Mouse (Mus musculus) layer of hippocampus, postnatal 25 days (tissue): ENCODE results near the gene Stard10. TPM values are rescaled to one million over a fixed set of nuclear protein-coding genes. Genes with fewer than 3 reads are reported as not detected.

Experiments used
- DNase-seq, 2 experiments: peaks; one replicate each; pipeline ENCODE4 v3.0.0; 2022; ENCODE audit warnings: mixed read lengths in 2 of 2, low spot score in 1 of 2; ENCODE audit errors: extremely low spot score in 1 of 2
- total RNA-seq, 2 experiments: library from RNA; stranded (reverse); gene quantifications; 2 replicates each; pipeline ENCODE4 v1.2.3; 2021

The Stard10 gene
- total RNA-seq, 2 experiments from 2014 or later, result 22.4 to 23.0 TPM

GRCm38 (mm10) chr7:101329606-101330005 is 12.7 kb downstream of the Stard10 start:
- DNase-seq, result no peak

DNA sequence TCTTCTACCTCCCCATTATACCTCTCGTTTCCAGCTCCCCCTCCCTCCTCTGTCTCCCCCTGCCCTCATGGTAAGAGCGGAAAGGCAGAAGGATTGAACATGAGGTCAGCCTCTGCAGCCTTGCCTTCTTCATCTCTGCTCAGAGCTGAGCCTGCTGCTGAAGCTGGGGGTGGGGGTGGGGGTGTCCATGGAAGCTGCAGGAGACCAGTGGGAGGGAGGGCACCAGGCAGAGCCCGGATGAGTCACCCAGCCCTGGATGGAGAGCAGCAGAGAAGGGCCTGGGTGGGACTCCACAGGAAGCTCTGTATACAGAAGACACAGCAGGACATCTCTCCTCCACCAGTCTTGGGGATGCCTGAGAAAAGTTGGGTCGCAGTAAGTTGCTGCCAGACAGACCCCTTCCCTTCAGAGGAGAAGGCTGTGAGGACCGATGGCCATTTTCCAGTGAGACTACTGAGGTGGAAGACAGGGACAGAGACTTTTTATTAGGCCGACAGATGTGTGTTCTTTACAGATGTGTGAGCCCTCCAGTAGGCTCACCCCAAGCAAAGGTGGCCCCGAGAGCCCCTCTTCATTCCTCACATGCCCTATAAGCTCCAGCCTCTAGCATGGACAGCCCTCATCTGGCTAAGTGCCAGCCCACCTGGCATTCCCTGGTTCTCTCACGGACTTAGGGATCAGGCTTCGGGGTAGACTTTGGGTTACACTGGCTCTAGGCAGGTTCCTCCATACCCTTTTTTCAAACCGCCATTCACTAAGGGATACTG is 13.4 kb downstream of the Stard10 start:
- DNase-seq, result no peak

GRCm38 (mm10) chr7:101330841-101331173 is 13.9 kb downstream of the Stard10 start:
- no peak for DNase-seq

GRCm38 (mm10) chr7:101332045-101332831 is 15.4 kb downstream of the Stard10 start:
- DNase-seq, result no peak

- no peak for DNase-seq
Measured at GRCm38 (mm10) chr7:101335228-101335627, 18.3 kb downstream of the Stard10 start.

GRCm38 (mm10) chr7:101336686-101337085 is 19.8 kb downstream of the Stard10 start:
- DNase-seq, result no peak

GRCm38 (mm10) chr7:101337401-101337800 is 20.5 kb downstream of the Stard10 start:
- no peak for DNase-seq

DNA sequence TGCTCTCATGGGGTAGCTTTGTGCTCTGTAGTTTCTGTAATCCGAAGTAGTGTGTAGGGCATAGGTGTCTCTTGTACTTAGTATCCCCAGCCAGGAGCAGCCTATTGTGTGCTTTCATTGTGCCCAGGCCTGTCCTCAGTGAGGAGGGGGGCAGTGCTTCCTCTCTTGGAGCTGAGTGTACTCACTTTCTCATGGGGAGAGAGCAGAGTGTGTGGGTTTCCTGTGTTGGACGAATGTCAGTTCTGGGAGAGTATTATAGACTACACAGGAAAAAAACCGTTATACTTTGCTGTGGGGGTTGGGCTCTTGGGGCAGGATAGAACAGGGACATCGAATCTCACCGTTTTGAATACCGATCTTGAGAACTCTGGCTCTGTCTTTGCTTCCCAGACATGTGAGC is 24.5 kb downstream of the Stard10 start:
- no peak for DNase-seq

GRCm38 (mm10) chr7:101343135-101343534 is 26.2 kb downstream of the Stard10 start:
- DNase-seq, result no peak

GRCm38 (mm10) chr7:101344892-101345291 is 28.0 kb downstream of the Stard10 start:
- no peak for DNase-seq

- no peak for DNase-seq
Measured at GRCm38 (mm10) chr7:101346991-101347390, 30.1 kb downstream of the Stard10 start.

DNA sequence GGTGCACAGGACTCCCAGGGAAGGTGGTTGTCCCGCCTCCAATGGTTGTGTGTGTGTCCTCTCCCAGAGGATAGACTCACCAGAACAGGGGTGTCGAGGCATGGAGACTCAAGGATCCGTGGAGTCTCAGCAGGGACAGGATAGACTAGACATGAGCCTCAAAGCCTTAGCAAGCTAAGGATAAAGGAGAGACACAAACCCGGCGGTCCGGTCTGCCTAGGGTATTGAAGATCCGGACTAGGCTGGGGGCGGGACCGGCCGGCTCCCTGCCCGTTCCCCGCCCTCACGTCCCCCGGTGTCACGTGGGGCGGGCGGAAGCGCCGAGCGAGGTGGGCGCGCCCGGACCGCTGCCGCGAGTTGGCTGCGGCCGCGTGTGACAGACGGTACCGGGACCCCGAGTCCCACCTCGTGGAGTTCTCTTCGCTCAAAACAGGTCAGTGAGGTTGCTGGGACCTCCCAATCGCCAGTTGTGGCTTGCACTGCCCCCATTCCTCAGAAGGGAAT is 30.9 kb downstream of the Stard10 start, which contains the start of gene Arap1:
Gene Arap1, plus strand, starts transcription at position 301 of the 504 bp plus-strand sequence.
- no peak for DNase-seq

DNA sequence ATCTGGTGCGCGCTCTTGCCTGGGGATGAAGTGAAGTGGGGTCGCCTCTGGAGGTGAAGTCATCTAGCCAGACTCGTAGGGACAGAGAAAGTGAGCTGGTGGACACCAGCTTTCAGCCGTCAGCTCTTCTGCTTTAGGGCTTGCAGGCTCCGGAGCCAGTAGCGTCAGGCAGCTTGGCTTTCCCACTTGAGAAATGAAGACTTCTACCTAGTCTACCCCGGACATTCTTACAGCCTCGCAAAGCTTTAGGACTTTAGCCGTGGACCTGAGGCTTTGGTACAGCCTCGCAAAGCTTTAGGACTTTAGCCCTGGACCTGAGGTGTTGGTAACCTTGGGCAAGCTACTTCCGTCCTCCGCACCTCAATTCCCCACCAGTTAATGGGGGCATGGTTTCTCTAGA is 31.4 kb downstream of the Stard10 start:
- no peak for DNase-seq

GRCm38 (mm10) chr7:101349861-101350260 is 33.0 kb downstream of the Stard10 start:
- DNase-seq, result peak in 1 of 2 experiments; percentile 39

DNA sequence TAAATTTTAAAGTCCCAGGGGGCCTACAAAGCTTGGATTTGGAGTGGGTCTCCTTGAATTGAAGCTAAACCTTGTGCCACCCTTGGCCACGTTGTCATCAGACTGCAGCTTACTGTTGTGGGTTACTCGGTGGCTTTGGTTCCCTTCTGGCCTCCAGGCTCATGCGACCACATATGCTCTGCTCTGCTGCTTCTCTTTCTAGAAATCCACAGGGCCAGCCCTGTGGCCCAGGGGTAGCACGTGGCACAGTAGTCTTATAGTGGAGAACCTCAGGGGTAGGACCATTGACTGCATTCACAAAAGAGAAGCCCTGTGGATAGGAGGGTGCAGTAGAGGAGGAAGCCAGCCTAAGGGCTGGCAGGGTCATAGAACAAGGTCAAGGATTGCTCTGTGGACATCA is 35.5 kb downstream of the Stard10 start:
- no peak for DNase-seq

DNA sequence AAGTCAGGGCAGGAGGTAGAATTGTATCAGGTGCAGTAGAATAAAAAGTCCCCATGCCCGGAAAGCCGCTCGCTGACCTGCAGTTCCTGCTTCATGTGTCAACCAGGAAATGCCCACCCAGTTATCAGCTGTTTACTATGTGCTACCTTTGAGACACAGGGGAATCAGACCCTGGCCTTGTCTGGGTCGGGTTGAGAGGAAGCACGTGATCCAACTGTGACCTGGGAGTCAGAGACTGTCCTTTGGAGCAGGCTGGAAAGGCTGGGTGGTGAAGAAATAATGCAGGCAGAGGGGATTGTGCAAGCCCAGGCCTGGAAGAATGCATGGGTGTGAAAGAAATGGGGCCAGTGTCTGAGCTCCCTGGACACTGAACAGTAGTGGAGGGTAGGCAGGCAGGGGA is 37.5 kb downstream of the Stard10 start:
- no peak for DNase-seq

GRCm38 (mm10) chr7:101355551-101356100 is 38.7 kb downstream of the Stard10 start:
- no peak for DNase-seq

DNA sequence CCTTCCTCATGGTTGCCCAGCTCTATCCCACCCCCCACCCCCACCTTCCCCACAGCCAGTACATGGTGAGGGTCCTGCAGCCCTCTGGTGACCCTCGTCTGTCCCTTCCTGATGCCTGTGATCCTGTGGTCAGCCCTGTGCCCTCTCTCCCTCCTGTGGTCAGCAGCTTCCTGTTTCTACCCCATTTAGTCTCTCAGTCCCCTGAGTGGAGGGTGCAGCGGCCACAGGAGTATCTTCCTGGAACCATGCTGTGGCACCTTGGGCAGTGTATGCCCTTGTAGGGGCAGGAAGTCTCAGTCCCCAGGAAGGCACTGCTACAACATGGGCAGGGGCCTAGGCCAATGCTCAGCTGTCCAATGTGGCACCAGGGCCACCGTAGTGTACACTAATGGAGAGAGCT is 40.0 kb downstream of the Stard10 start:
- no peak for DNase-seq

DNA sequence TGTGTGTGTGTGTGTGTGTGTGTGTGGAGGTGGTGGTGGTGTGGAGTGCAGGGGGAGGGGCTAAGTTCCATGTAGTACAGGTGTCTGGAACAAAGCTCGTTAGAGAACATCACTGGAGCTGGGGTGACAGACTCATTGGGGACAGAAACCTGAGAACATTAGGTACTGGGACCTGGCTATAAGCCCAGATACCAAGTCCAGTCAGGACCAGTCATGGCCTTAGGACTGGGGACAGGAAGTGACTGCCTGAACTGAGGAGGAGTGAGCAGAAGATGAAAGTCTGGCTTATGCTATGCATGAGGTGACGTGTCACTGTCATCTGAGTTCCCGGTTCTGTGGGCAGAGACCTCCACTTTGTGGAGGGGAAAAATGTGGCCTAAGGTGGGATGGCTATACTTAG is 43.5 kb downstream of the Stard10 start:
- no peak for DNase-seq

DNA sequence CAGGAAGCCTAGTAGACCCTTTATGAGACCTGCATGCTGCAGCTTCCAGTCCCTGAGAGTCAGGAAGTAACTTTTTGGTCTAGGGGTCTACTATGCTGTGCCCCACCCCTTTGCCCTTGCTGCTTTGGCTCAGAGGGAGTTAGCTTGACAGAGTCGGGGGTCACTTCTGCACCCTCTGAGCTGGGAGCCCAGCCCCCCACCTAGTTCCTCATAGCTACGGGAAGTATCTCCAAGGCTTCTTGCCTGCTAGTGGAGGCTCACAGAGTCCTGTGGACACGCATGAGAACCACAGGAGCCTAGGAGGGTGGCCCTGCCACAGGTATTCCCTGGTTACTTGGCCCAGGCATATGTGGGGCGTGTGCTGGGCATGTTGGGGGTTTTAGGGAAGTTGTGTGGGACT is 44.1 kb downstream of the Stard10 start:
- DNase-seq, result no peak

GRCm38 (mm10) chr7:101361767-101362166 is 44.9 kb downstream of the Stard10 start:
- no peak for DNase-seq
